Comparison of ENCODE assay signal across 20 mouse cellular contexts in the genomic region with DNA sequence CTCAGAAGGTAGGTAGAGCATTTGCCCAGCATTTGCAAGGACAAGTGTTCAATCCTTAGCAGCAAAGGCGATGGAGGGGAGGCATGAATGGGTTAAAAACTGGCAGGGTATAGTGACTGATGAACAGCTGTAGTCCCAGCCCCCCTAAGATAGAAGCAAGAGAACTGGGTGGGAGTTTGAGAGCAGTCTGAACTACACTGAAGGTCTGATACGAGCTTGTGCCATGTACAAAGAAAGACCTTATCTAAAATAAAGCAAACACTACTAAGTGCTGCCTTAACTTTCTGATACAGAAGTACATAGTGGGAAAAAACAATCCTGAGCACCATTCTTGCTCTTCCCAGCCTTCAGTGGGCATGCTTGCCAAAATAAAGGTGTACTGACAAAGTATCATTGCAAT. TPM values are rescaled to one million over a fixed set of nuclear protein-coding genes. Genes with fewer than 3 reads are reported as not detected.
DNase-seq lines count a peak whose midpoint lies in the region; ATAC-seq and TF ChIP-seq lines count a peak whose summit lies in the region.
"Had no signal": no experiment of that assay in that cellular context is flagged by ENCODE, and none has a peak within 500 bp of the region (broad histone marks: within the 10 kb centered on the region; RNA-seq: fewer than 3 reads in every experiment).

No protein-coding gene starts in this region.

- H3K9me3 ChIP-seq in liver, embryonic 12.5 days (replicated peaks): no peaks in the 10 kb centered on the region
- no peaks in the 10 kb centered on the region for H3K9me3 ChIP-seq in stomach, embryonic 15.5 days
- no peaks in the 10 kb centered on the region for H3K9me3 ChIP-seq in stomach, postnatal 0 days (ENCODE audit: control insufficient read depth, low read length)
- H3K9me3 ChIP-seq: embryonic facial prominence, embryonic 10.5 days; embryonic facial prominence, embryonic 12.5 days; forebrain, embryonic 13.5 days; forebrain, embryonic 15.5 days had no signal

- H3K4me2 ChIP-seq in liver, embryonic 12.5 days: no peak overlapping the region
- no peak overlapping the region for H3K4me2 ChIP-seq in stomach, embryonic 15.5 days
- H3K4me2 ChIP-seq in stomach, postnatal 0 days (replicated peaks; ENCODE audit: low read depth): no peak overlapping the region
- H3K4me2 ChIP-seq: embryonic facial prominence, embryonic 12.5 days; forebrain, embryonic 13.5 days; forebrain, embryonic 15.5 days had no signal

- no peaks in the 10 kb centered on the region; the same call in 1 of the 2 replicates for H3K4me1 ChIP-seq in liver, embryonic 12.5 days
- H3K4me1 ChIP-seq in stomach, embryonic 15.5 days: no peaks in the 10 kb centered on the region
- H3K4me1 ChIP-seq in stomach, postnatal 0 days (replicated peaks; ENCODE audit: control insufficient read depth, insufficient read depth): no peaks in the 10 kb centered on the region
- H3K4me1 ChIP-seq: forebrain, embryonic 13.5 days; forebrain, embryonic 15.5 days had no signal

- no peak for TF ChIP-seq CTCF in stomach, postnatal 0 days (IDR thresholded peaks at IDR 0.05; ENCODE audit: low read depth)

- H3K4me3 ChIP-seq in liver, embryonic 12.5 days: no peak overlapping the region
- no peak overlapping the region for H3K4me3 ChIP-seq in stomach, embryonic 15.5 days (replicated peaks)
- H3K4me3 ChIP-seq in stomach, postnatal 0 days (ENCODE audit: low read depth, low read length): no peak overlapping the region
- H3K4me3 ChIP-seq: embryonic facial prominence, embryonic 10.5 days; embryonic facial prominence, embryonic 12.5 days; forebrain, embryonic 13.5 days; forebrain, embryonic 15.5 days had no signal

- 47% methylated on average over 2 of the region's 2 CpGs for WGBS in liver, embryonic 12.5 days (ENCODE audit: insufficient replicate concordance)
- WGBS in stomach, embryonic 15.5 days: 54% methylated on average over 2 of the region's 2 CpGs
- WGBS in stomach, postnatal 0 days: 69% methylated on average over 2 of the region's 2 CpGs

- DNase-seq in liver: no peak
- peak; percentile 34 for DNase-seq in stomach, postnatal 0 days (ENCODE audit: low spot score)
- no peak for DNase-seq in T-cell, adult 2 months (ENCODE audit: low spot score)
- DNase-seq in left cerebral cortex, postnatal 4 days: no peak
- DNase-seq: adrenal gland, adult 8-10 months; adrenal gland, postnatal 14 days; adrenal gland, postnatal 36 days; cerebellum, adult 11-12 months; cerebellum, adult 2 months; cerebellum, adult 9-10 months; cerebellum, postnatal 10 days; cerebellum, postnatal 25 days had no signal

- ATAC-seq in liver, embryonic 12.5 days: 0 out of 2 replicates have a peak, but pooled peaks have one; percentile 46
- peak; percentile 87 for ATAC-seq in stomach, embryonic 15.5 days (ENCODE audit: insufficient read depth, low FRiP score, low read depth)
- peak; percentile 85 for ATAC-seq in stomach, postnatal 0 days (ENCODE audit: low FRiP score, low TSS enrichment)
- ATAC-seq: activated CD4-positive, CD25-positive, alpha-beta regulatory T cell, adult 4 months; forebrain, embryonic 13.5 days; forebrain, embryonic 15.5 days had no signal

- no peaks in the 10 kb centered on the region for H3K36me3 ChIP-seq in liver, embryonic 12.5 days
- no peaks in the 10 kb centered on the region for H3K36me3 ChIP-seq in stomach, embryonic 15.5 days
- no peaks in the 10 kb centered on the region for H3K36me3 ChIP-seq in stomach, postnatal 0 days (ENCODE audit: control insufficient read depth, insufficient read depth, low read length)
- H3K36me3 ChIP-seq: embryonic facial prominence, embryonic 12.5 days; forebrain, embryonic 15.5 days had no signal

- no peak overlapping the region for H3K9ac ChIP-seq in liver, embryonic 12.5 days
- no peak overlapping the region for H3K9ac ChIP-seq in stomach, embryonic 15.5 days
- H3K9ac ChIP-seq in stomach, postnatal 0 days (ENCODE audit: low read length): no peak overlapping the region
- H3K9ac ChIP-seq: embryonic facial prominence, embryonic 12.5 days; forebrain, embryonic 13.5 days; forebrain, embryonic 15.5 days had no signal

- TF ChIP-seq EP300 in stomach, postnatal 0 days (optimal IDR thresholded peaks at IDR 0.05): no peak

- H3K27me3 ChIP-seq in liver, embryonic 12.5 days (replicated peaks): no peaks in the 10 kb centered on the region
- H3K27me3 ChIP-seq in stomach, embryonic 15.5 days (replicated peaks): no peaks in the 10 kb centered on the region
- no peaks in the 10 kb centered on the region for H3K27me3 ChIP-seq in stomach, postnatal 0 days (ENCODE audit: control insufficient read depth, insufficient read depth, low read length)
- H3K27me3 ChIP-seq: embryonic facial prominence, embryonic 12.5 days; forebrain, embryonic 13.5 days; forebrain, embryonic 15.5 days had no signal

- intact Hi-C loops in left cerebral cortex, postnatal 4 days (cut with DNase I): no loop called here

- H3K27ac ChIP-seq in liver, embryonic 12.5 days: no peak overlapping the region
- H3K27ac ChIP-seq in stomach, embryonic 15.5 days: no peak overlapping the region
- no peak overlapping the region; the same call in 1 of the 2 replicates for H3K27ac ChIP-seq in stomach, postnatal 0 days (replicated peaks)
- H3K27ac ChIP-seq: embryonic facial prominence, embryonic 10.5 days; embryonic facial prominence, embryonic 12.5 days; forebrain, embryonic 13.5 days; forebrain, embryonic 15.5 days had no signal

RNA-seq across cellular contexts. Expression of a gene that starts 20.1 kb away (rescaled TPM):
- 2.8 TPM in 2 replicates for polyA plus RNA-seq in liver, embryonic 12.5 days (2016; fragmentation: Nextera tagmentation; extraction: Ambion mirVana)
- polyA plus RNA-seq in stomach, embryonic 15.5 days (2015; fragmentation: Nextera tagmentation; extraction: Ambion mirVana): 12.2 and 14.1 TPM in 2 replicates
- 5.7 and 5.8 TPM in 2 replicates for polyA plus RNA-seq in stomach, postnatal 0 days (2015; fragmentation: Nextera tagmentation; extraction: Ambion mirVana)
- total RNA-seq in left cerebral cortex, postnatal 4 days (2021): 10 to 100 TPM; 12.9 to 14.0 TPM
- total RNA-seq: MEL had no signal
- polyA plus RNA-seq: activated CD4-positive, CD25-positive, alpha-beta regulatory T cell, adult 4 months had no signal
